Mouse (Mus musculus): Measurements from ENCODE around the gene A930004D18Rik.

GRCm38 (mm10) chr2:18005137-18005536 is 32.4 kb downstream of the A930004D18Rik start:
- TF ChIP-seq CTCF (conservative IDR thresholded peaks at IDR 0.05; ENCODE audit: insufficient read depth, insufficient read length, low read depth, low read length) (no peak), POLR2A (IDR thresholded peaks at IDR 0.05; ENCODE audit: low read depth, low read length) (no peak)

All from kidney, adult 2 months (tissue).